Mouse (Mus musculus): Measurements from ENCODE around the gene Coro1c. TPM values are rescaled to one million over a fixed set of nuclear protein-coding genes. Genes with fewer than 3 reads are reported as not detected.

Gene Coro1c
- total RNA-seq, 1 experiment from 2014 or later, result 76.9 TPM

Other genes with a start within 250 kb of the Coro1c start
- gene 1700069L16Rik, start 184.0 kb downstream of the Coro1c start, total RNA-seq (2017), result not detected in 2 replicates
- 3.6 and 3.8 TPM in 2 replicates for gene Ficd, start 173.0 kb downstream of the Coro1c start, total RNA-seq (2017)
- 46.8 and 50.5 TPM in 2 replicates for gene Sart3, start 136.2 kb downstream of the Coro1c start, total RNA-seq (2017)
- gene Iscu, start 136.0 kb downstream of the Coro1c start, total RNA-seq (2017), result 162 and 184 TPM in 2 replicates
- 0.23 TPM in 1 of 2 replicates, not detected in the other for gene Tmem119, start 108.2 kb downstream of the Coro1c start, total RNA-seq (2017)
- 568 and 590 TPM in 2 replicates for gene Selplg, start 76.1 kb downstream of the Coro1c start, total RNA-seq (2017)
- 19.5 and 20.4 TPM in 2 replicates for gene Ssh1, start 85.1 kb upstream of the Coro1c start, total RNA-seq (2017)
- gene Dao, start 94.9 kb upstream of the Coro1c start, total RNA-seq (2017), result not detected in 2 replicates
- 8.5 and 10.6 TPM in 2 replicates for gene Usp30, start 156.7 kb upstream of the Coro1c start, total RNA-seq (2017)
- not detected in 2 replicates for gene Svop, start 182.8 kb upstream of the Coro1c start, total RNA-seq (2017)
- gene Alkbh2, start 219.5 kb upstream of the Coro1c start, total RNA-seq (2017), result 3.8 and 7.7 TPM in 2 replicates
- 5.5 and 5.6 TPM in 2 replicates for gene Ung, start 221.6 kb upstream of the Coro1c start, total RNA-seq (2017)
- gene Acacb, start 237.8 kb upstream of the Coro1c start, total RNA-seq (2017), result 0.86 TPM in 1 of 2 replicates, not detected in the other

All from neutrophil, adult 5-6 weeks (primary cell).